Mouse (Mus musculus): ENCODE measurements around the gene Atp2c2.
A peak's percentile ranks its signal among the peaks of the same experiment; 100 is the strongest.

Gene Atp2c2

GRCm38 (mm10) chr8:119742409-119742808 lies 42.6 kb downstream of the Atp2c2 start:
- no peak for DNase-seq (ENCODE audit: low spot score in 2 of 2)

- DNase-seq (ENCODE audit: low spot score in 2 of 2), result peak in 1 of 2 experiments; percentile 61
These were observed 43.6 kb downstream of the Atp2c2 start for GRCm38 (mm10) chr8:119743291-119744026.

- DNase-seq (ENCODE audit: low spot score in 2 of 2), result no peak
These were observed 44.8 kb downstream of the Atp2c2 start for GRCm38 (mm10) chr8:119744604-119745003.

GRCm38 (mm10) chr8:119755238-119756146 lies 55.7 kb downstream of the Atp2c2 start:
- no peak for DNase-seq (ENCODE audit: low spot score in 2 of 2)

GRCm38 (mm10) chr8:119756147-119756461 lies 56.3 kb downstream of the Atp2c2 start:
- DNase-seq (ENCODE audit: low spot score in 2 of 2), result no peak

GRCm38 (mm10) chr8:119756538-119756937 lies 56.7 kb downstream of the Atp2c2 start:
- no peak for DNase-seq (ENCODE audit: low spot score in 2 of 2)

- no peak for DNase-seq (ENCODE audit: low spot score in 2 of 2)
These were observed 61.9 kb downstream of the Atp2c2 start for GRCm38 (mm10) chr8:119761692-119762091.

GRCm38 (mm10) chr8:119762226-119763220 lies 62.7 kb downstream of the Atp2c2 start:
- no peak for DNase-seq (ENCODE audit: low spot score in 2 of 2)

- DNase-seq (ENCODE audit: low spot score in 2 of 2), result no peak
These were observed 65.5 kb downstream of the Atp2c2 start for GRCm38 (mm10) chr8:119765311-119765710.

GRCm38 (mm10) chr8:119765761-119766444 lies 66.1 kb downstream of the Atp2c2 start:
- DNase-seq (ENCODE audit: low spot score in 2 of 2), result no peak

GRCm38 (mm10) chr8:119776668-119777245 lies 76.9 kb downstream of the Atp2c2 start:
- no peak for DNase-seq (ENCODE audit: low spot score in 2 of 2)

- DNase-seq (ENCODE audit: low spot score in 2 of 2), result peak in 1 of 2 experiments; percentile 38
These were observed 78.0 kb downstream of the Atp2c2 start for GRCm38 (mm10) chr8:119777765-119778164.

- DNase-seq (ENCODE audit: low spot score in 2 of 2), result peak; percentile 99 to 100
These were observed 78.5 kb downstream of the Atp2c2 start, which contains the start of gene Tldc1 for GRCm38 (mm10) chr8:119778263-119778662. TSS of gene Tldc1 (minus strand) at chr8:119778416.

GRCm38 (mm10) chr8:119779013-119779737 lies 79.4 kb downstream of the Atp2c2 start:
- peak; percentile 70 to 85 for DNase-seq (ENCODE audit: low spot score in 2 of 2)

GRCm38 (mm10) chr8:119780402-119781049 lies 80.7 kb downstream of the Atp2c2 start:
- DNase-seq (ENCODE audit: low spot score in 2 of 2), result no peak

- DNase-seq (ENCODE audit: low spot score in 2 of 2), result no peak
These were observed 81.5 kb downstream of the Atp2c2 start for GRCm38 (mm10) chr8:119781086-119781840.

- peak; percentile 66 to 82 for DNase-seq (ENCODE audit: low spot score in 2 of 2)
These were observed 82.9 kb downstream of the Atp2c2 start for GRCm38 (mm10) chr8:119782715-119783114.

GRCm38 (mm10) chr8:119783579-119783978 lies 83.8 kb downstream of the Atp2c2 start:
- DNase-seq (ENCODE audit: low spot score in 2 of 2), result no peak
